Mouse (Mus musculus) E14TG2a.4 (cell line): ENCODE measurements around the gene Lamc2.

ENCODE experiments used
- CTCF ChIP-seq: conservative IDR thresholded peaks from 2 replicates; pipeline ENCODE4 v1.5.1; 2014; ENCODE audit warnings: low read length
- NANOG ChIP-seq: IDR thresholded peaks from 2 replicates; pipeline ENCODE4 v1.6.1; 2014; ENCODE audit warnings: borderline replicate concordance, low read length, mixed read lengths
- POU5F1 ChIP-seq: IDR thresholded peaks from 2 replicates; pipeline ENCODE4 v1.6.1; 2014; ENCODE audit warnings: low read length, borderline replicate concordance

DNA sequence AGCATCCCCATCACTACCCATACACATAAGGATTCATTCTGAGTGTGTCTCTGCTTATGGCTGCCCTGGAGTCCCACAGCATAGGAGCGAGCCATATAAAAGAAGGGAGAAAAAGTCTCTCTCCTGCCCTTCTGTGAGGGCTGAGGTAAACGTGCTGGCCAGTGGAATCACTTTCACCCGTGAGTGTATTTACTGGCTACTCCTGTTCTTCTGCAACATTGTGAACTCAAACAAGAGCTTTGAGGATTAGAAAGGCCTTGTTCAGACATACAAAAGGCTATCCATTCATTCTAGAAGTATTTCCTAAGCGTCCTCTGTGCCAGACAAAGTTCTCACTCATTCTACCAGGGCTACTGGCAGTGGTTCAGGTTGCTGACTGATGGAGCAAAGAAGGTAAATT, 74.7 kb downstream of the Lamc2 start:
- TF ChIP-seq CTCF = no peak
- no peak for TF ChIP-seq POU5F1
- no peak for TF ChIP-seq NANOG
